9 mouse cellular contexts compared by ENCODE assay signal in genomic region chr6:120294056-120294784, GRCm38 (mm10). TPM values are rescaled to one million over a fixed set of nuclear protein-coding genes. Genes with fewer than 3 reads are reported as not detected.
DNase-seq lines count a peak whose midpoint lies in the region; ATAC-seq and TF ChIP-seq lines count a peak whose summit lies in the region.
"Had no signal": no experiment of that assay in that cellular context is flagged by ENCODE, and none has a peak within 500 bp of the region (broad histone marks: within the 10 kb centered on the region; RNA-seq: fewer than 3 reads in every experiment).

Gene D330020A13Rik (plus strand): TSS chr6:120294364.
Gene B4galnt3 (minus strand): TSS chr6:120294559.

- H3K4me3 ChIP-seq in cerebellum, adult 2 months (replicated peaks; ENCODE audit: insufficient read depth, low read depth, low read length): peak within 1 kb of the TSS; percentile 61
- peak within 1 kb of the TSS; percentile 69 for H3K4me3 ChIP-seq in forebrain, embryonic 12.5 days (replicated peaks)
- peak within 1 kb of the TSS; percentile 60 for H3K4me3 ChIP-seq in intestine, embryonic 14.5 days (ENCODE audit: low read depth, low read length)
- H3K4me3 ChIP-seq in stomach, embryonic 14.5 days (ENCODE audit: low read depth, low read length): peak within 1 kb of the TSS; percentile 69

- H3K27ac ChIP-seq in cerebellum, adult 2 months (ENCODE audit: insufficient read depth, low read length): no peak within 1 kb of the TSS
- H3K27ac ChIP-seq in forebrain, embryonic 12.5 days: no peak within 1 kb of the TSS
- peak within 1 kb of the TSS; percentile 67 for H3K27ac ChIP-seq in intestine, embryonic 14.5 days (ENCODE audit: low read depth)
- H3K27ac ChIP-seq in stomach, embryonic 14.5 days (ENCODE audit: low read length): no peak within 1 kb of the TSS

- peak within 1 kb of the TSS; percentile 99 for H3K4me2 ChIP-seq in forebrain, embryonic 12.5 days
- peak within 1 kb of the TSS; percentile 98 for H3K4me2 ChIP-seq in intestine, embryonic 14.5 days (ENCODE audit: low read length)
- H3K4me2 ChIP-seq in stomach, embryonic 14.5 days (replicated peaks; ENCODE audit: low read depth, low read length): peak within 1 kb of the TSS; percentile 99

- no peak for TF ChIP-seq POLR2A in cerebellum, adult 2 months (IDR thresholded peaks at IDR 0.05; ENCODE audit: borderline replicate concordance, insufficient read depth, low read length)

- ATAC-seq in forebrain, embryonic 12.5 days (ENCODE audit: low FRiP score): peak; percentile 65
- ATAC-seq in intestine, embryonic 14.5 days (replicated peaks; ENCODE audit: low FRiP score, low TSS enrichment, low read depth): peak; percentile 80
- ATAC-seq in stomach, embryonic 14.5 days (ENCODE audit: insufficient number of reproducible peaks, insufficient read depth, low FRiP score, low read depth): peak; percentile 62

- peak; percentile 5 to 28 for DNase-seq in cerebellum, adult 2 months
- no peak for DNase-seq in cerebellum, adult 9-10 months
- peak; percentile 17 for DNase-seq in adrenal gland, adult 8-10 months
- DNase-seq in intestine, embryonic 14.5 days (ENCODE audit: low spot score): peak; percentile 84
- peak; percentile 35 to 65 for DNase-seq in left cerebral cortex, postnatal 14 days (ENCODE audit: low spot score in 2 of 2)
- DNase-seq in mesoderm, embryonic 11.5 days (ENCODE audit: low read depth, low spot score): peak; percentile 41

- peak within 1 kb of the TSS; percentile 55 for H3K9ac ChIP-seq in forebrain, embryonic 12.5 days
- H3K9ac ChIP-seq in intestine, embryonic 14.5 days (ENCODE audit: low read length): peak within 1 kb of the TSS; percentile 57
- peak within 1 kb of the TSS; percentile 15; the same call in 1 of the 2 replicates for H3K9ac ChIP-seq in stomach, embryonic 14.5 days (replicated peaks; ENCODE audit: low read depth, low read length)

- no peak for TF ChIP-seq CTCF in cerebellum, adult 2 months (IDR thresholded peaks at IDR 0.05; ENCODE audit: borderline replicate concordance, insufficient read depth, low read depth, low read length)

- intact Hi-C loops in left cerebral cortex, postnatal 14 days (cut with DNase I): loop anchor here (10.0 kb wide), 1 partner anchor 809 kb away; no protein-coding TSS in a partner anchor

- 1% methylated on average over 79 of the region's 79 CpGs for WGBS in cerebellum, adult 2 months
- under 1% methylated on average over 71 of the region's 79 CpGs for WGBS in forebrain, embryonic 12.5 days
- WGBS in intestine, embryonic 14.5 days: under 1% methylated on average over 70 of the region's 79 CpGs
- WGBS in stomach, embryonic 14.5 days: under 1% methylated on average over 78 of the region's 79 CpGs

- H3K9me3 ChIP-seq in forebrain, embryonic 12.5 days: no peaks in the 10 kb centered on the region
- H3K9me3 ChIP-seq in intestine, embryonic 14.5 days (ENCODE audit: control insufficient read depth, low read length): no peaks in the 10 kb centered on the region
- H3K9me3 ChIP-seq in stomach, embryonic 14.5 days (ENCODE audit: control insufficient read depth, low read depth, low read length): no peaks in the 10 kb centered on the region

- H3K36me3 ChIP-seq in forebrain, embryonic 12.5 days (replicated peaks): no peaks in the 10 kb centered on the region
- H3K36me3 ChIP-seq in intestine, embryonic 14.5 days (ENCODE audit: control insufficient read depth, insufficient read depth, low read length): no peaks in the 10 kb centered on the region
- no peaks in the 10 kb centered on the region for H3K36me3 ChIP-seq in stomach, embryonic 14.5 days (ENCODE audit: control insufficient read depth, insufficient read depth, low read length)

- peaks cover 2% of the 10 kb centered on the region; the same call in 1 of the 2 replicates for H3K27me3 ChIP-seq in cerebellum, adult 2 months (ENCODE audit: control insufficient read depth, insufficient read depth, low read length)
- H3K27me3 ChIP-seq in forebrain, embryonic 12.5 days: peaks cover 50% of the 10 kb centered on the region
- peaks cover 21% of the 10 kb centered on the region for H3K27me3 ChIP-seq in intestine, embryonic 14.5 days (replicated peaks; ENCODE audit: control insufficient read depth, insufficient read depth, low read length)
- no peaks in the 10 kb centered on the region for H3K27me3 ChIP-seq in stomach, embryonic 14.5 days (ENCODE audit: control insufficient read depth, insufficient read depth, low read length)

- H3K4me1 ChIP-seq in cerebellum, adult 2 months (ENCODE audit: control insufficient read depth, insufficient read depth, low read length): peaks cover 4% of the 10 kb centered on the region; the same call in 1 of the 2 replicates
- peaks cover 12% of the 10 kb centered on the region for H3K4me1 ChIP-seq in forebrain, embryonic 12.5 days
- H3K4me1 ChIP-seq in intestine, embryonic 14.5 days (replicated peaks; ENCODE audit: control insufficient read depth, insufficient read depth, low read length): no peaks in the 10 kb centered on the region
- H3K4me1 ChIP-seq in stomach, embryonic 14.5 days (ENCODE audit: control insufficient read depth, insufficient read depth, low read length): no peaks in the 10 kb centered on the region

RNA-seq across cellular contexts. Expression of gene D330020A13Rik, which starts in this region (rescaled TPM):
- polyA plus RNA-seq in cerebellum, adult 2 months (2012; rRNA removed): 0.10 TPM in 2 replicates
- under 1 TPM; 0.27 to 0.70 (median 0.40) TPM for total RNA-seq in adrenal gland, adult 8-10 months (2022)
- polyA plus RNA-seq in forebrain, embryonic 12.5 days (2016; fragmentation: Nextera tagmentation; extraction: Ambion mirVana): 0.28 TPM in 1 of 2 replicates, not detected in the other
- not detected in 2 replicates for polyA plus RNA-seq in intestine, embryonic 14.5 days (2014; fragmentation: Nextera tagmentation; extraction: Ambion mirVana)
- total RNA-seq in left cerebral cortex, postnatal 14 days (2021): not detected
- polyA plus RNA-seq in stomach, embryonic 14.5 days (2014; fragmentation: Nextera tagmentation; extraction: Ambion mirVana): not detected in 2 replicates
- total RNA-seq: heart, adult 18-20 months had no signal

RNA-seq across cellular contexts. Expression of gene B4galnt3, which starts in this region (rescaled TPM):
- 0.55 and 0.65 TPM in 2 replicates for polyA plus RNA-seq in cerebellum, adult 2 months (2012; rRNA removed)
- 10 to 100 TPM; 10.2 to 17.8 (median 13.4) TPM for total RNA-seq in adrenal gland, adult 8-10 months (2022)
- polyA plus RNA-seq in forebrain, embryonic 12.5 days (2016; fragmentation: Nextera tagmentation; extraction: Ambion mirVana): 0.22 and 0.41 TPM in 2 replicates
- 0.47 and 0.58 TPM in 2 replicates for polyA plus RNA-seq in intestine, embryonic 14.5 days (2014; fragmentation: Nextera tagmentation; extraction: Ambion mirVana)
- total RNA-seq in left cerebral cortex, postnatal 14 days (2021): under 1 TPM; 0.40 TPM
- 0.09 and 0.22 TPM in 2 replicates for polyA plus RNA-seq in stomach, embryonic 14.5 days (2014; fragmentation: Nextera tagmentation; extraction: Ambion mirVana)

Comparison
In these comparisons a context has a peak if more than half of its experiments do, and no peak if none do; other contexts are left out.
1. RNA of gene B4galnt3 (total RNA-seq): 10.2 to 17.8 TPM in adrenal gland, adult 8-10 months; 0.40 TPM in left cerebral cortex, postnatal 14 days; every median in the first group is over 4 times any median in the second.
2. Peak in DNase-seq and H3K4me3 ChIP-seq in cerebellum, adult 2 months; RNA of the genes that start here not detected or under 1 TPM.
3. Peak in ATAC-seq, H3K4me3 ChIP-seq, H3K9ac ChIP-seq and H3K4me2 ChIP-seq in forebrain, embryonic 12.5 days; RNA of the genes that start here not detected or under 1 TPM.
4. Peak in DNase-seq, ATAC-seq, H3K4me3 ChIP-seq, H3K27ac ChIP-seq, H3K9ac ChIP-seq and H3K4me2 ChIP-seq in intestine, embryonic 14.5 days; RNA of the genes that start here not detected or under 1 TPM.
5. Peak in DNase-seq in left cerebral cortex, postnatal 14 days; RNA of the genes that start here not detected or under 1 TPM.
6. Peak in ATAC-seq, H3K4me3 ChIP-seq, H3K9ac ChIP-seq and H3K4me2 ChIP-seq in stomach, embryonic 14.5 days; RNA of the genes that start here not detected or under 1 TPM.
7. Peak in every context shown above with its lines, with median percentiles within 50 percentile points of each other: H3K4me3 ChIP-seq, ATAC-seq, H3K4me2 ChIP-seq and H3K9ac ChIP-seq.